Mouse (Mus musculus) cortical plate, adult 2 months (tissue): ENCODE results near the gene Hbq1a.
A peak's percentile ranks its signal among the peaks of the same experiment; 100 is the strongest.

Experiments used
- CTCF ChIP-seq: fragments of 200-500 bp; IDR thresholded peaks from 2 replicates; pipeline ENCODE4 v1.5.1; 2011; ENCODE audit warnings: mild to moderate bottlenecking, control low read depth, low read length; ENCODE audit not compliant: insufficient read depth; ENCODE audit errors: extremely low read depth
- POLR2A ChIP-seq: fragments of 200-500 bp; IDR thresholded peaks from 2 replicates; pipeline ENCODE4 v1.6.1; 2011; ENCODE audit warnings: mild to moderate bottlenecking, low read length, control low read depth; ENCODE audit not compliant: insufficient read depth; ENCODE audit errors: extremely low read depth

- peak; percentile 88 for TF ChIP-seq CTCF
- no peak for TF ChIP-seq POLR2A
These were observed 24.7 kb downstream of the Hbq1a start for GRCm38 (mm10) chr11:32324609-32325008.
